Mouse (Mus musculus): Measurements from ENCODE around the gene Vezt.

GRCm38 (mm10) chr10:93899303-93899702, 136.3 kb downstream of the Vezt start:
- TF ChIP-seq CTCF (IDR thresholded peaks at IDR 0.05; ENCODE audit: borderline replicate concordance, extremely low read depth, insufficient read depth, insufficient read length) (no peak), POLR2A (IDR thresholded peaks at IDR 0.05; ENCODE audit: borderline replicate concordance, extremely low read depth, insufficient read depth, insufficient read length, poor library complexity, severe bottlenecking) (no peak)
